29 mouse cellular contexts compared by ENCODE assay signal in the genomic region with DNA sequence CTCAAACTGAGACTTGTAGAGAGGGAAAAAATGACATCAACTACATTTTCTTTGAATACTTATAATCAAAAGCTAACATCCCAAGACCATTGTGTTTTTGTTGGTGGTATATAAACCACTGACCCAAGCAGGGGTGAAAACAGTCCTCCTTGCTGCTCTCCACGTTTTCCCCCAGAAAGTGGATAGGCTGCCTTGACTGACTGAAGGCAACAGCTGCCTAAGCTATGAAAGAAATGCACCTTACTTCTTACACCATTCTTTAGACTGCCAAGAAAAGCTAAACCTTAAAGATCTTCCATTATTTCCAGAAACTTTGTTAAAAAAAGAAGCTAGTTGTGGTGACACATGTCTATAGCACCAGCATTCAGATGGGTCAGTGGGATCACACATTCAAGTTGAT. TPM values are rescaled to one million over a fixed set of nuclear protein-coding genes. Genes with fewer than 3 reads are reported as not detected.
DNase-seq lines count a peak whose midpoint lies in the region; ATAC-seq lines count a peak whose summit lies in the region.
"Had no signal": no experiment of that assay in that cellular context is flagged by ENCODE, and none has a peak within 500 bp of the region (broad histone marks: within the 10 kb centered on the region; RNA-seq: fewer than 3 reads in every experiment).

No protein-coding gene starts in this region.

- 32% methylated on average over 1 of the region's 1 CpGs for WGBS in heart, embryonic 14.5 days
- WGBS in hindbrain, embryonic 15.5 days, result 87% methylated on average over 1 of the region's 1 CpGs
- 86% methylated on average over 1 of the region's 1 CpGs for WGBS in hindbrain, embryonic 16.5 days
- WGBS in neural tube, embryonic 13.5 days, result 90% methylated on average over 1 of the region's 1 CpGs
- WGBS in neural tube, embryonic 15.5 days, result 74% methylated on average over 1 of the region's 1 CpGs

- no peak overlapping the region for H3K4me3 ChIP-seq in heart, embryonic 14.5 days (ENCODE audit: control insufficient read depth in 1 of 2, insufficient read depth in 1 of 2, low read depth in 1 of 2, low read length in 2 of 2)
- no peak overlapping the region for H3K4me3 ChIP-seq in hindbrain, embryonic 15.5 days
- no peak overlapping the region for H3K4me3 ChIP-seq in hindbrain, embryonic 16.5 days (ENCODE audit: low read length)
- H3K4me3 ChIP-seq in neural tube, embryonic 13.5 days, result no peak overlapping the region
- no peak overlapping the region for H3K4me3 ChIP-seq in neural tube, embryonic 15.5 days (replicated peaks)
- H3K4me3 ChIP-seq: embryonic facial prominence, embryonic 13.5 days; erythroblast, embryonic 14.5 days; forebrain, embryonic 12.5 days; hindbrain, embryonic 12.5 days; layer of hippocampus, adult 2 months; limb, embryonic 10.5 days; megakaryocyte, embryonic 14.5 days; midbrain, embryonic 13.5 days had no signal

- H3K9me3 ChIP-seq in heart, embryonic 14.5 days (ENCODE audit: control insufficient read depth, low read length), result no peaks in the 10 kb centered on the region
- H3K9me3 ChIP-seq in hindbrain, embryonic 15.5 days, result no peaks in the 10 kb centered on the region
- no peaks in the 10 kb centered on the region for H3K9me3 ChIP-seq in hindbrain, embryonic 16.5 days (ENCODE audit: control insufficient read depth, low read length)
- no peaks in the 10 kb centered on the region for H3K9me3 ChIP-seq in neural tube, embryonic 13.5 days
- no peaks in the 10 kb centered on the region for H3K9me3 ChIP-seq in neural tube, embryonic 15.5 days (replicated peaks)
- H3K9me3 ChIP-seq: embryonic facial prominence, embryonic 13.5 days; forebrain, embryonic 12.5 days; hindbrain, embryonic 12.5 days; limb, embryonic 10.5 days; megakaryocyte, embryonic 14.5 days; midbrain, embryonic 13.5 days had no signal

- H3K36me3 ChIP-seq in heart, embryonic 14.5 days (ENCODE audit: control insufficient read depth, insufficient read depth, low read length), result peaks cover 11% of the 10 kb centered on the region; the same call in 1 of the 2 replicates
- no peaks in the 10 kb centered on the region for H3K36me3 ChIP-seq in hindbrain, embryonic 15.5 days
- H3K36me3 ChIP-seq in hindbrain, embryonic 16.5 days (ENCODE audit: control insufficient read depth, insufficient read depth, low read length), result no peaks in the 10 kb centered on the region
- H3K36me3 ChIP-seq in neural tube, embryonic 13.5 days, result 0 out of 2 replicates have a peak, but pooled peaks cover 5% of the 10 kb centered on the region
- no peaks in the 10 kb centered on the region for H3K36me3 ChIP-seq in neural tube, embryonic 15.5 days
- H3K36me3 ChIP-seq: embryonic facial prominence, embryonic 13.5 days; forebrain, embryonic 12.5 days; hindbrain, embryonic 12.5 days had no signal

- intact Hi-C loops in heart, postnatal 14 days (cut with DNase I), result no loop called here

- no peaks in the 10 kb centered on the region for H3K27me3 ChIP-seq in heart, embryonic 14.5 days (ENCODE audit: control insufficient read depth, insufficient read depth, low read length)
- no peaks in the 10 kb centered on the region for H3K27me3 ChIP-seq in hindbrain, embryonic 15.5 days
- H3K27me3 ChIP-seq in hindbrain, embryonic 16.5 days (replicated peaks; ENCODE audit: control insufficient read depth, insufficient read depth, low read length), result no peaks in the 10 kb centered on the region
- H3K27me3 ChIP-seq in neural tube, embryonic 13.5 days, result no peaks in the 10 kb centered on the region
- H3K27me3 ChIP-seq in neural tube, embryonic 15.5 days (replicated peaks), result no peaks in the 10 kb centered on the region
- H3K27me3 ChIP-seq: embryonic facial prominence, embryonic 13.5 days; forebrain, embryonic 12.5 days; hindbrain, embryonic 12.5 days; megakaryocyte, embryonic 14.5 days; midbrain, embryonic 13.5 days had no signal

- H3K27ac ChIP-seq in heart, embryonic 14.5 days (replicated peaks in 1 of 2; ENCODE audit: control insufficient read depth in 1 of 2, insufficient read depth in 1 of 2, low read depth in 2 of 2, low read length in 2 of 2), result peak overlapping the region in 1 of 2 experiments; percentile 62; a peak in 2 of 4 replicates
- H3K27ac ChIP-seq in hindbrain, embryonic 15.5 days (replicated peaks), result no peak overlapping the region
- H3K27ac ChIP-seq in hindbrain, embryonic 16.5 days (ENCODE audit: low read depth, low read length), result no peak overlapping the region
- no peak overlapping the region for H3K27ac ChIP-seq in neural tube, embryonic 13.5 days (replicated peaks)
- no peak overlapping the region for H3K27ac ChIP-seq in neural tube, embryonic 15.5 days (replicated peaks)
- H3K27ac ChIP-seq: embryonic facial prominence, embryonic 13.5 days; forebrain, embryonic 12.5 days; hindbrain, embryonic 12.5 days; layer of hippocampus, adult 2 months; limb, embryonic 10.5 days; midbrain, embryonic 13.5 days had no signal

- DNase-seq in heart, postnatal 14 days, result no peak
- DNase-seq in neural tube, embryonic 10.5 days (ENCODE audit: extremely low spot score, low spot score), result no peak
- no peak for DNase-seq in adrenal gland, postnatal 25 days
- DNase-seq: adrenal gland, adult 8-10 months; cerebellum, adult 8-10 months; cerebellum, postnatal 36 days; embryo, embryonic 11 days; kidney, postnatal 25 days; liver had no signal

- H3K4me2 ChIP-seq in heart, embryonic 14.5 days (ENCODE audit: low read length), result peak overlapping the region; percentile 39
- peak overlapping the region; percentile 82; the same call in 1 of the 2 replicates for H3K4me2 ChIP-seq in hindbrain, embryonic 15.5 days
- no peak overlapping the region; the same call in 1 of the 2 replicates for H3K4me2 ChIP-seq in hindbrain, embryonic 16.5 days (ENCODE audit: low read length)
- H3K4me2 ChIP-seq in neural tube, embryonic 13.5 days, result peak overlapping the region; percentile 73
- peak overlapping the region; percentile 82 for H3K4me2 ChIP-seq in neural tube, embryonic 15.5 days
- H3K4me2 ChIP-seq: embryonic facial prominence, embryonic 13.5 days; forebrain, embryonic 12.5 days; midbrain, embryonic 13.5 days had no signal

- peak overlapping the region; percentile 44; the same call in 1 of the 2 replicates for H3K9ac ChIP-seq in heart, embryonic 14.5 days (ENCODE audit: low read length)
- no peak overlapping the region for H3K9ac ChIP-seq in hindbrain, embryonic 15.5 days
- H3K9ac ChIP-seq in hindbrain, embryonic 16.5 days (ENCODE audit: low read depth, low read length), result no peak overlapping the region
- no peak overlapping the region for H3K9ac ChIP-seq in neural tube, embryonic 13.5 days
- H3K9ac ChIP-seq in neural tube, embryonic 15.5 days (replicated peaks), result no peak overlapping the region
- H3K9ac ChIP-seq: embryonic facial prominence, embryonic 13.5 days; forebrain, embryonic 12.5 days; hindbrain, embryonic 12.5 days; midbrain, embryonic 13.5 days had no signal

- no peak for ATAC-seq in heart, embryonic 14.5 days (ENCODE audit: insufficient number of reproducible peaks, insufficient read depth, low FRiP score, low read depth)
- no peak for ATAC-seq in hindbrain, embryonic 15.5 days (ENCODE audit: low FRiP score, low read depth)
- no peak for ATAC-seq in hindbrain, embryonic 16.5 days
- ATAC-seq in neural tube, embryonic 13.5 days (ENCODE audit: low read depth), result no peak
- no peak for ATAC-seq in neural tube, embryonic 15.5 days (ENCODE audit: low FRiP score)
- ATAC-seq: activated CD4-positive, CD25-positive, alpha-beta regulatory T cell, adult 4 months; intestine, embryonic 16.5 days; midbrain, embryonic 13.5 days had no signal

- peaks cover 7 to 60% of the 10 kb centered on the region in 2 experiments for H3K4me1 ChIP-seq in heart, embryonic 14.5 days (ENCODE audit: control insufficient read depth in 2 of 2, insufficient read depth in 2 of 2, low read length in 2 of 2)
- peaks cover 31% of the 10 kb centered on the region for H3K4me1 ChIP-seq in hindbrain, embryonic 15.5 days (replicated peaks)
- H3K4me1 ChIP-seq in hindbrain, embryonic 16.5 days (ENCODE audit: control insufficient read depth, insufficient read depth, low read depth, low read length), result peaks cover 9% of the 10 kb centered on the region
- peaks cover 50% of the 10 kb centered on the region for H3K4me1 ChIP-seq in neural tube, embryonic 13.5 days (replicated peaks)
- peaks cover 18% of the 10 kb centered on the region for H3K4me1 ChIP-seq in neural tube, embryonic 15.5 days

RNA-seq across cellular contexts. Expression of a gene that starts 4.4 kb away (rescaled TPM):
- 65.2 and 68.5 TPM in 2 replicates for polyA plus RNA-seq in heart, embryonic 14.5 days (2014; fragmentation: Nextera tagmentation; extraction: Ambion mirVana)
- total RNA-seq in heart, postnatal 14 days (2021), result 100 to 1,000 TPM in 1 of 2 experiments, 10 to 100 TPM in 1; 92.4 to 107 TPM
- 32.6 and 32.7 TPM in 2 replicates for polyA plus RNA-seq in hindbrain, embryonic 15.5 days (2015; fragmentation: Nextera tagmentation; extraction: Ambion mirVana)
- polyA plus RNA-seq in hindbrain, embryonic 16.5 days (2015; fragmentation: Nextera tagmentation; extraction: Ambion mirVana), result 24.4 and 31.8 TPM in 2 replicates
- polyA plus RNA-seq in neural tube, embryonic 13.5 days (2015; fragmentation: Nextera tagmentation; extraction: Ambion mirVana), result 40.2 and 46.9 TPM in 2 replicates
- polyA plus RNA-seq in neural tube, embryonic 15.5 days (2015; fragmentation: Nextera tagmentation; extraction: Ambion mirVana), result 27.5 and 27.6 TPM in 2 replicates
- 130 and 154 TPM in 2 replicates for total RNA-seq in adrenal gland, postnatal 25 days (2021)

RNA-seq across cellular contexts. Expression of a gene that starts 12.7 kb away (rescaled TPM):
- 0.11 and 0.15 TPM in 2 replicates for polyA plus RNA-seq in heart, embryonic 14.5 days (2014; fragmentation: Nextera tagmentation; extraction: Ambion mirVana)
- not detected for total RNA-seq in heart, postnatal 14 days (2021)
- polyA plus RNA-seq in hindbrain, embryonic 15.5 days (2015; fragmentation: Nextera tagmentation; extraction: Ambion mirVana), result 0.10 and 0.35 TPM in 2 replicates
- 0.26 and 0.44 TPM in 2 replicates for polyA plus RNA-seq in hindbrain, embryonic 16.5 days (2015; fragmentation: Nextera tagmentation; extraction: Ambion mirVana)
- polyA plus RNA-seq in neural tube, embryonic 13.5 days (2015; fragmentation: Nextera tagmentation; extraction: Ambion mirVana), result 0.12 and 0.22 TPM in 2 replicates
- 0.28 and 0.36 TPM in 2 replicates for polyA plus RNA-seq in neural tube, embryonic 15.5 days (2015; fragmentation: Nextera tagmentation; extraction: Ambion mirVana)
- total RNA-seq in adrenal gland, postnatal 25 days (2021), result 0.18 and 0.38 TPM in 2 replicates
- total RNA-seq: layer of hippocampus, adult 2 months; layer of hippocampus, postnatal 25 days had no signal
- polyA plus RNA-seq: erythroblast, embryonic 14.5 days; small intestine, adult 2 months; urinary bladder, adult 2 months had no signal

RNA-seq across cellular contexts. Expression of a gene that starts 24.4 kb away (rescaled TPM):
- 248 and 271 TPM in 2 replicates for polyA plus RNA-seq in heart, embryonic 14.5 days (2014; fragmentation: Nextera tagmentation; extraction: Ambion mirVana)
- 10 to 100 TPM; 31.4 to 32.8 TPM for total RNA-seq in heart, postnatal 14 days (2021)
- 195 and 212 TPM in 2 replicates for polyA plus RNA-seq in hindbrain, embryonic 15.5 days (2015; fragmentation: Nextera tagmentation; extraction: Ambion mirVana)
- polyA plus RNA-seq in hindbrain, embryonic 16.5 days (2015; fragmentation: Nextera tagmentation; extraction: Ambion mirVana), result 184 and 198 TPM in 2 replicates
- 166 and 196 TPM in 2 replicates for polyA plus RNA-seq in neural tube, embryonic 13.5 days (2015; fragmentation: Nextera tagmentation; extraction: Ambion mirVana)
- polyA plus RNA-seq in neural tube, embryonic 15.5 days (2015; fragmentation: Nextera tagmentation; extraction: Ambion mirVana), result 189 and 204 TPM in 2 replicates
- total RNA-seq in adrenal gland, postnatal 25 days (2021), result 36.4 and 54.0 TPM in 2 replicates

RNA-seq across cellular contexts. Expression of a gene that starts 31.7 kb away (rescaled TPM):
- polyA plus RNA-seq in heart, embryonic 14.5 days (2014; fragmentation: Nextera tagmentation; extraction: Ambion mirVana), result not detected in 2 replicates
- 10 to 100 TPM in 1 of 2 experiments, 1 to 10 TPM in 1; 4.3 to 11.7 TPM for total RNA-seq in heart, postnatal 14 days (2021)
- polyA plus RNA-seq in hindbrain, embryonic 15.5 days (2015; fragmentation: Nextera tagmentation; extraction: Ambion mirVana), result not detected in 2 replicates
- polyA plus RNA-seq in hindbrain, embryonic 16.5 days (2015; fragmentation: Nextera tagmentation; extraction: Ambion mirVana), result not detected in 2 replicates
- not detected in 2 replicates for polyA plus RNA-seq in neural tube, embryonic 13.5 days (2015; fragmentation: Nextera tagmentation; extraction: Ambion mirVana)
- not detected in 2 replicates for polyA plus RNA-seq in neural tube, embryonic 15.5 days (2015; fragmentation: Nextera tagmentation; extraction: Ambion mirVana)
- not detected in 2 replicates for total RNA-seq in adrenal gland, postnatal 25 days (2021)
- total RNA-seq: adrenal gland, adult 8-10 months had no signal
- polyA plus RNA-seq: activated CD4-positive, CD25-positive, alpha-beta regulatory T cell, adult 4 months; embryonic facial prominence, embryonic 13.5 days; erythroblast, embryonic 14.5 days; forebrain, embryonic 12.5 days; hindbrain, embryonic 12.5 days; intestine, embryonic 16.5 days; kidney, embryonic 14.5 days; limb, embryonic 10.5 days; liver, embryonic 16.5 days; midbrain, embryonic 13.5 days; small intestine, adult 2 months; urinary bladder, adult 2 months had no signal

RNA-seq across cellular contexts. Expression of a gene that starts 32.1 kb away (rescaled TPM):
- 26.6 and 28.2 TPM in 2 replicates for polyA plus RNA-seq in heart, embryonic 14.5 days (2014; fragmentation: Nextera tagmentation; extraction: Ambion mirVana)
- 10 to 100 TPM; 13.9 to 15.0 TPM for total RNA-seq in heart, postnatal 14 days (2021)
- 53.4 and 53.6 TPM in 2 replicates for polyA plus RNA-seq in hindbrain, embryonic 15.5 days (2015; fragmentation: Nextera tagmentation; extraction: Ambion mirVana)
- polyA plus RNA-seq in hindbrain, embryonic 16.5 days (2015; fragmentation: Nextera tagmentation; extraction: Ambion mirVana), result 50.7 and 51.3 TPM in 2 replicates
- 50.6 and 54.4 TPM in 2 replicates for polyA plus RNA-seq in neural tube, embryonic 13.5 days (2015; fragmentation: Nextera tagmentation; extraction: Ambion mirVana)
- 52.7 and 53.0 TPM in 2 replicates for polyA plus RNA-seq in neural tube, embryonic 15.5 days (2015; fragmentation: Nextera tagmentation; extraction: Ambion mirVana)
- total RNA-seq in adrenal gland, postnatal 25 days (2021), result 23.0 and 26.8 TPM in 2 replicates
